Mouse (Mus musculus): Measurements from ENCODE around the gene Olfr548-ps1. TPM values are rescaled to one million over a fixed set of nuclear protein-coding genes. Genes with fewer than 3 reads are reported as not detected.

Olfr548-ps1 gene
- polyA plus RNA-seq, 1 experiment from 2014 or later: not detected

GRCm38 (mm10) chr7:102512814-102513435 is 27.8 kb upstream of the Olfr548-ps1 start:
- peak; percentile 90 for ATAC-seq (ENCODE audit: insufficient read depth, low FRiP score)
- Histone ChIP-seq H3K36me3 (ENCODE audit: control insufficient read depth, insufficient read depth, low read length) (no peaks in the 10 kb centered on the region), H3K4me2 (ENCODE audit: low read depth, low read length) (peak overlapping the region; percentile 88), H3K27ac (ENCODE audit: low read length) (no peak overlapping the region), H3K9me3 (replicated peaks; ENCODE audit: control insufficient read depth, low read length) (no peaks in the 10 kb centered on the region), H3K4me1 (ENCODE audit: control insufficient read depth, insufficient read depth, low read length) (no peaks in the 10 kb centered on the region), H3K9ac (ENCODE audit: low read length) (peak overlapping the region; percentile 77), H3K4me3 (replicated peaks; ENCODE audit: low read length) (peak overlapping the region; percentile 52), H3K27me3 (ENCODE audit: control insufficient read depth, insufficient read depth, low read length) (0 out of 2 replicates have a peak, but pooled peaks cover 3% of the 10 kb centered on the region)
- under 1% methylated on average over 54 of the region's 54 CpGs for WGBS

DNA sequence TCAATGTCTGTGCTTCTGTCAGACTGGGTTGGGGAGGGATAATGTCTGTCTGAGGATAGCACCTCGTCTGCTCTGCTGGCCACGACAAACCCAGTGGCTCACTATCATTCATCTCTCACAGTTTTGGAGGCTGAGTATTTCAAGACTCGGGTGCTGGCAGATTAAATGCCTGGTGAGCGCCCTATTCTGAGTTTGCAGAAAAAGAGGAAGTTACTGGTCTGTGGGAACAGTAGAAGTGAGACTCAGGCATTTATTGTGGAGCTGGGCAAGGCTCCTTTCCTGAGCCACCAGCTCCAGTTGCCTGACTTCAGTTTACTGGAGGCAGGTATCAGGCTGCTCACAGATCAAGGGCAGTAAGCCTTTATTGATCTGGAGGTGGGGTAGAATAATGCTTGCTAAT is 26.6 kb upstream of the Olfr548-ps1 start:
- Histone ChIP-seq H3K4me2 (ENCODE audit: low read depth, low read length) (no peak overlapping the region), H3K27me3 (ENCODE audit: control insufficient read depth, insufficient read depth, low read length) (0 out of 2 replicates have a peak, but pooled peaks cover 3% of the 10 kb centered on the region), H3K4me3 (replicated peaks; ENCODE audit: low read length) (no peak overlapping the region), H3K9me3 (replicated peaks; ENCODE audit: control insufficient read depth, low read length) (no peaks in the 10 kb centered on the region), H3K9ac (ENCODE audit: low read length) (no peak overlapping the region), H3K27ac (ENCODE audit: low read length) (no peak overlapping the region), H3K4me1 (ENCODE audit: control insufficient read depth, insufficient read depth, low read length) (no peaks in the 10 kb centered on the region), H3K36me3 (ENCODE audit: control insufficient read depth, insufficient read depth, low read length) (no peaks in the 10 kb centered on the region)
- ATAC-seq (ENCODE audit: insufficient read depth, low FRiP score): no peak
- WGBS: 65% methylated on average over 4 of the region's 4 CpGs

DNA sequence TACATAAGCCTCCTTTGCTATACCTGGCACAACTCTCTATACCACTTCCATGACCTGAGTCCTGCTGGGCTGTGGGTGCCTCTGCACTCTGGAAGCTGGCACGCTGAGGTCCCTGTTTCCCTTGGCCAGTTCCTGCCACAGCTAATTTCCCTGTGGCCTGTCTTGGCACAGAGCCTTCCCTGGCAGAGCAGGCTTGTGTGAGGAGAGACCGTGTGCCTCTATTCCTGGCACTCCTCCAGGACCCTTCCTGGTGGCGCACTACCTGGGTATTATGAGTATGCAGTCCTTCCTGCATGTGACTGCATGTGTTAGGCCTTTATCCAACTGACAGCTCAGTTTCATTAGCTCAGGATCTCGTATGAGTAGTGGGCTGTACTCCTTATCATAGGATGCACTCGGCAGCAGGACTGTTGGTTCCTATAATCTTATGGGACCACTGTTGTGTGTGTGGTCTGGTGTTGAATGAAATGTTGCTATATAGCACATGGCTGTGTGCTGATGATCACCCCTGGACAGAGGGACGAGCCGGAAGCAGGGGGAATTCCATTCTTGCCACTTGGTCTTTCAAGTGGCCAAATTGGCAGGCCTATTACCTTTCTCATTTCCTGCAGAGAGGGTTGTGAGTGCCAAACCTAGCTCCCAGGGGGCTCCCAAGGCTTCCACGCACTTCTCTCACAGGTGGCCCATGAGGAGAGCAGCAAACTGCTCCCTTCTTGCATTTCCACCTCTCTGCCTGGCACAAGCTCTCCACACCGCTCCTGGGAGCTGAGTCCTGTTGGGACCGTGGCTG is 24.2 kb upstream of the Olfr548-ps1 start:
- H3K4me2 ChIP-seq (ENCODE audit: low read depth, low read length): no peak overlapping the region
- peak; percentile 8; the same call in 1 of the 2 replicates for ATAC-seq (ENCODE audit: insufficient read depth, low FRiP score)
- no peaks in the 10 kb centered on the region for H3K4me1 ChIP-seq (ENCODE audit: control insufficient read depth, insufficient read depth, low read length)
- H3K9me3 ChIP-seq (replicated peaks; ENCODE audit: control insufficient read depth, low read length): no peaks in the 10 kb centered on the region
- H3K4me3 ChIP-seq (replicated peaks; ENCODE audit: low read length): no peak overlapping the region
- H3K36me3 ChIP-seq (ENCODE audit: control insufficient read depth, insufficient read depth, low read length): no peaks in the 10 kb centered on the region
- no peak overlapping the region for H3K27ac ChIP-seq (ENCODE audit: low read length)
- 69% methylated on average over 10 of the region's 10 CpGs for WGBS
- H3K27me3 ChIP-seq (ENCODE audit: control insufficient read depth, insufficient read depth, low read length): 0 out of 2 replicates have a peak, but pooled peaks cover 3% of the 10 kb centered on the region
- H3K9ac ChIP-seq (ENCODE audit: low read length): no peak overlapping the region

DNA sequence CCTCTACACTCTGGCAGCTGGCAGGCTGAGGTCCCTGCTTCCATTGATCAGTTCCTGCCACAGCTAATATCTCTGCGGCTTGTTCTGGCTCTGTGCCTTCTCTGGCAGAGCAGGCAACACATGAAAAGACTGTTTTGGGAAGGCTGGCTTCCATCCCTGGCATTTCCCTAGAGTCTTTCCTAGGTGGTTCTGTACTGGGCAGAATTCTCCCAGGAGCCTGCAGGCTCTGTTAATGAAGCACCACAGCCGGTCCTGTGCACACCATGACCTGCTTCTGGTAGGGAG is 23.7 kb upstream of the Olfr548-ps1 start:
- ATAC-seq (ENCODE audit: insufficient read depth, low FRiP score): no peak
- Histone ChIP-seq H3K9me3 (replicated peaks; ENCODE audit: control insufficient read depth, low read length) (no peaks in the 10 kb centered on the region), H3K27me3 (ENCODE audit: control insufficient read depth, insufficient read depth, low read length) (0 out of 2 replicates have a peak, but pooled peaks cover 3% of the 10 kb centered on the region), H3K4me2 (ENCODE audit: low read depth, low read length) (no peak overlapping the region), H3K36me3 (ENCODE audit: control insufficient read depth, insufficient read depth, low read length) (no peaks in the 10 kb centered on the region), H3K4me1 (ENCODE audit: control insufficient read depth, insufficient read depth, low read length) (no peaks in the 10 kb centered on the region), H3K27ac (ENCODE audit: low read length) (no peak overlapping the region), H3K4me3 (replicated peaks; ENCODE audit: low read length) (no peak overlapping the region), H3K9ac (ENCODE audit: low read length) (no peak overlapping the region)
- 66% methylated on average over 2 of the region's 2 CpGs for WGBS

DNA sequence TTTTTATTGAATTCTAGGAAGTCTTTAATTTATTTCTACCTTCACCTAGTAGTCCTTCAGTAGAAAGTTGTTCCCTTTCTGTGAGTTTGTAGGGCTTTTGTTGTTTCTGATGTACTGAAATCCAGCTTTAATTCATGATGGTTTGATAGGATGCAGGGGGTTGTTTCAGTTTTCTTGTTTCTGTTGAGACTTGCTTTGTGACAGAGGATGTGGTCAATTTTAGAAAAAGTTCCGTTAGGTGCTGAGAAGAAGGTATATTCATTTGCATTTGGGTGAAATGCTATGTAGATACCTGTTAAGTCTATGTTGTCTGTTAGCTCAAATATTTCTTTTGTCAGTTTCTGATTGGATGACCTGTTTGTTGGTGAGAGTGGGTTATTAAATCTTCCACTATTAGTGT is 11.6 kb upstream of the Olfr548-ps1 start:
- Histone ChIP-seq H3K27ac (ENCODE audit: low read length) (no peak overlapping the region), H3K36me3 (ENCODE audit: control insufficient read depth, insufficient read depth, low read length) (no peaks in the 10 kb centered on the region), H3K27me3 (ENCODE audit: control insufficient read depth, insufficient read depth, low read length) (no peaks in the 10 kb centered on the region), H3K9ac (ENCODE audit: low read length) (no peak overlapping the region), H3K4me2 (ENCODE audit: low read depth, low read length) (no peak overlapping the region), H3K4me1 (ENCODE audit: control insufficient read depth, insufficient read depth, low read length) (no peaks in the 10 kb centered on the region), H3K9me3 (replicated peaks; ENCODE audit: control insufficient read depth, low read length) (no peaks in the 10 kb centered on the region), H3K4me3 (replicated peaks; ENCODE audit: low read length) (no peak overlapping the region)
- WGBS: 78% methylated on average over 1 of the region's 1 CpGs
- no peak for ATAC-seq (ENCODE audit: insufficient read depth, low FRiP score)

DNA sequence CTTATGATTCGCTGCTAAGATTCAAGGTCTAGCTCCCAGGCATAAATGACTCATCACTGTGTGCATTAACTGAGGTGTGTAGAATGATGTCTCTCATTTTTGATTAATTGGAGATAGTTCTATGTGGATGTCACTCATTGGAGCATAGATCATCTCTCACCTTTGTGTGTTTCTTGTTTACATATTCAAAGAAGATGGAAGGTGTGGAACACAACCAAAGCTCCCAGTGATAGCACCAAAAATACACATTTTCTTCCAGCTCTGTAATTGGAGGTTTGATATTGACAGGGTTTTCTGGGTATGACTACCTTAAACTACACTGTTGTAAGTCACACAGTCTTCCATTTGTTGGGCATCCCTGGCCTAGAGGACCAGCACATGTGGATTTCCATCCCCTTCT is 6.2 kb upstream of the Olfr548-ps1 start, which contains the start of gene Olfr547:
TSS of gene Olfr547 (plus strand) at position 301 of the 400 bp plus-strand sequence.
- no peak within 1 kb of the TSS for H3K9ac ChIP-seq (ENCODE audit: low read length)
- WGBS: 71% methylated on average over 1 of the region's 1 CpGs
- no peak for ATAC-seq (ENCODE audit: insufficient read depth, low FRiP score)
- H3K36me3 ChIP-seq (ENCODE audit: control insufficient read depth, insufficient read depth, low read length): no peaks in the 10 kb centered on the region
- no peaks in the 10 kb centered on the region for H3K4me1 ChIP-seq (ENCODE audit: control insufficient read depth, insufficient read depth, low read length)
- H3K9me3 ChIP-seq (replicated peaks; ENCODE audit: control insufficient read depth, low read length): no peaks in the 10 kb centered on the region
- no peak within 1 kb of the TSS for H3K27ac ChIP-seq (ENCODE audit: low read length)
- H3K4me2 ChIP-seq (ENCODE audit: low read depth, low read length): no peak within 1 kb of the TSS
- H3K4me3 ChIP-seq (replicated peaks; ENCODE audit: low read length): no peak within 1 kb of the TSS
- H3K27me3 ChIP-seq (ENCODE audit: control insufficient read depth, insufficient read depth, low read length): no peaks in the 10 kb centered on the region

GRCm38 (mm10) chr7:102541251-102541650 is 555 bp downstream of the Olfr548-ps1 start:
- ATAC-seq (ENCODE audit: insufficient read depth, low FRiP score): no peak
- WGBS: 59% methylated on average over 3 of the region's 3 CpGs
- H3K9ac ChIP-seq (ENCODE audit: low read length): no peak overlapping the region
- H3K36me3 ChIP-seq (ENCODE audit: control insufficient read depth, insufficient read depth, low read length): no peaks in the 10 kb centered on the region
- no peak overlapping the region for H3K4me3 ChIP-seq (replicated peaks; ENCODE audit: low read length)
- H3K27me3 ChIP-seq (ENCODE audit: control insufficient read depth, insufficient read depth, low read length): no peaks in the 10 kb centered on the region
- H3K4me1 ChIP-seq (ENCODE audit: control insufficient read depth, insufficient read depth, low read length): no peaks in the 10 kb centered on the region
- H3K4me2 ChIP-seq (ENCODE audit: low read depth, low read length): no peak overlapping the region
- H3K27ac ChIP-seq (ENCODE audit: low read length): no peak overlapping the region
- no peaks in the 10 kb centered on the region for H3K9me3 ChIP-seq (replicated peaks; ENCODE audit: control insufficient read depth, low read length)

GRCm38 (mm10) chr7:102549570-102549969 is 8.9 kb downstream of the Olfr548-ps1 start, which contains the start of gene Olfr549:
Olfr549 (plus strand) TSS chr7:102549870.
- Histone ChIP-seq H3K9ac (ENCODE audit: low read length) (no peak within 1 kb of the TSS), H3K4me2 (ENCODE audit: low read depth, low read length) (no peak within 1 kb of the TSS), H3K36me3 (ENCODE audit: control insufficient read depth, insufficient read depth, low read length) (no peaks in the 10 kb centered on the region), H3K4me1 (ENCODE audit: control insufficient read depth, insufficient read depth, low read length) (no peaks in the 10 kb centered on the region), H3K27ac (ENCODE audit: low read length) (no peak within 1 kb of the TSS), H3K9me3 (replicated peaks; ENCODE audit: control insufficient read depth, low read length) (no peaks in the 10 kb centered on the region), H3K27me3 (ENCODE audit: control insufficient read depth, insufficient read depth, low read length) (no peaks in the 10 kb centered on the region), H3K4me3 (replicated peaks; ENCODE audit: low read length) (no peak within 1 kb of the TSS)
- WGBS: 85% methylated on average over 3 of the region's 3 CpGs
- ATAC-seq (ENCODE audit: insufficient read depth, low FRiP score): no peak

DNA sequence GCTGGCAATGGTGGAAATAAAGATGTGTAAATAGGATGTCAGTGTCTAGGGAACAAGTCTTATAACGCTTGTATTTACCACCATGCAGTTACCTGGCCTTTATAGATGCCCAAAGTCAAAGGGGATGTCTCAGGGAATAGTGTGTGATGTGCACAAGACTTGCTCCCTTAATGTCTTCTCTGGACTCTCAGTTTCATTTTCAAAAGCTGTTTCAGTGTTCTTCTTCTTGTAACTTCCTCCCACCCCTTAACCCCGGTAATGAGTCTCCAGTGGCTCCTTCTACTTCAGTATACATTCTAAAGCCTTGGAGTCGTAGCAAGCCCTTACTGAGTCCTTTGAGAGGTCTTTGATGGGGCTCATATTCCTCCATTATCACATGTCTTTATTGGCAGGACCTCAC is 12.6 kb downstream of the Olfr548-ps1 start:
- Histone ChIP-seq H3K27ac (ENCODE audit: low read length) (no peak overlapping the region), H3K4me3 (replicated peaks; ENCODE audit: low read length) (no peak overlapping the region), H3K27me3 (ENCODE audit: control insufficient read depth, insufficient read depth, low read length) (no peaks in the 10 kb centered on the region), H3K9me3 (replicated peaks; ENCODE audit: control insufficient read depth, low read length) (no peaks in the 10 kb centered on the region), H3K4me1 (ENCODE audit: control insufficient read depth, insufficient read depth, low read length) (no peaks in the 10 kb centered on the region), H3K4me2 (ENCODE audit: low read depth, low read length) (no peak overlapping the region), H3K9ac (ENCODE audit: low read length) (no peak overlapping the region), H3K36me3 (ENCODE audit: control insufficient read depth, insufficient read depth, low read length) (no peaks in the 10 kb centered on the region)
- 71% methylated on average over 3 of the region's 3 CpGs for WGBS
- ATAC-seq (ENCODE audit: insufficient read depth, low FRiP score): no peak
